Mouse (Mus musculus): ENCODE results near the gene Inka2.
A peak's percentile ranks its signal among the peaks of the same experiment; 100 is the strongest.

Inka2 gene

DNA sequence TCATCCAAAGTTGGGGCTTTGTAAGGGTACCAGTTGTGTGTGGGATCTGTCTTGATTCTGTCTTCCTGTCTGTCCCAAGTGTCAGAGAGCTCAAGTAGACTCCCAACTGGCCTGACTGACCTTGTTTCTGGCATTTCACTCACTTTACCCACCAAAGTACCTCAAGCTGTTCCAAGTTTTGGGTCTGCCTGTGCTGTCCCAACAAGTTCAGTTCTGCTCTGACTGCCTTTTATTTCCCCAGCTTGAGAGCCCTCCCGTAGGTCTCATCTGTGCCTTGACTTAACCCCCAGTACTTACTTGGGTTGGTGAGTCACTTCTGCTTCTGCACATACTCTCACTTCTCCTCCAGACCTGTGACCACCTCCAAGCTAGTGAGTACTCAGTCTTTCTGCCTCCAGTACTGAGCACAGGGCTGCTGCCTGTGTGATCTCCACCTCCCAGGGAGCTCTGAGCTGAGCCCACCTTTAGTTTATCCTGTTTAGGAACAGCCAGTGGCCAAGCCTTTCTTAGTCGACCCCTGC lies 17.3 kb downstream of the Inka2 start:
- no peak for DNase-seq (ENCODE audit: low read depth, low spot score)

DNA sequence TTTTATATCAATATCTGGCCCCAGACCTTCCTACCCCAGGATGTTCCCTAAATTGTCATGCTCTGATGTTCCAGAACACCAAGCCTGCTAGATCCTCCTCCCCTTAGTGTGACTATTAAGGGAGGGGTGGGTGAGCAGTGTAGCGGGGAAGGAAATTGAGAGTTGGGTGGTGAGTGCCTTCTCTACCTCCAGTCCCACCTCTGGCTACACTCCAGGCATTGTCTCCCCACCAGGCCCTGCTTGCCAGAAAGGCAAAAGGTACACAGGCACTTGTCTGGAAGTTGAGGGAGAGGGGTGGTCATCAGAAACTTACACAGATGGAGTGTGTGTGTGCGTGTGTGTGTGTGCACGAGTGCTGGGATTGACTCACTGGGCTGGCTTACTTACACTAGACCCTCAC lies 18.1 kb downstream of the Inka2 start:
- DNase-seq (ENCODE audit: low read depth, low spot score): no peak

DNA sequence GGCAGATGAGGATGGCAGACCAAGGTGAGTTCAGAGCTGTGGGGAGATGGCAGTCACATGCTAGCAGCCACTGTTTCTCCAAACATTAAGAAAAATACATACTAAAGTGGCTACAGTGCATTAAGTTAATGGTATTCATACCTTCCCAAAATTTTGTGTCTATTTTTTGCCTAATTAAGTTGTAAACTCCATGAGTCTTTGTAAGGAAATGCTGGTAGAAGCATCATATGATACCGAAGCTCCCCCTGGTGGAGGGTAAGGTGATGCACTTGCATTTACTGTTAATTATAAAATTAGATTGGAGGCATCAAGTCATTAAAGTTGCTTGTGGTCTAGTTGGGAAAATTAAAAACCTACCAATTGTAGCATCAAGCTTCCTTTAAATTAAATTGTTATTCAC lies 21.6 kb downstream of the Inka2 start:
- peak; percentile 51 for DNase-seq (ENCODE audit: low read depth, low spot score)

DNA sequence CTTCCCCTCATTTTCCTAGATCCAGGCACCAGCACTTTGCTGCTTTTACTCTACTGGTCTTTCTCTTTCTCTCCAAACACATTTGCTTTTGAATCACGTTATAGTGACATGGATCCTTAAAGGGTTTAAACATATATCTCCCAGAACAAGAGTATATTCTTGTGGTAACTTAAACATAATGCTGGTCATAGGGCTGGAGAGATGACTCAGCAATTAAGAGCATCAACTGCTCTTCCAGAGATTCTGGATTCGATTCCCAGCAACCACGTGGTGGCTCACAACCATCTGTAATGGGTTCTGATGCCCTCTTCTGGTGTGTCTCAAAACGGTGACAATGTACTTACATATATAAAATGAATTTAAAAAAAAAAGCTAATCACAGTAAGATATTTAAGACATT lies 28.0 kb downstream of the Inka2 start:
- DNase-seq (ENCODE audit: low read depth, low spot score): no peak

DNA sequence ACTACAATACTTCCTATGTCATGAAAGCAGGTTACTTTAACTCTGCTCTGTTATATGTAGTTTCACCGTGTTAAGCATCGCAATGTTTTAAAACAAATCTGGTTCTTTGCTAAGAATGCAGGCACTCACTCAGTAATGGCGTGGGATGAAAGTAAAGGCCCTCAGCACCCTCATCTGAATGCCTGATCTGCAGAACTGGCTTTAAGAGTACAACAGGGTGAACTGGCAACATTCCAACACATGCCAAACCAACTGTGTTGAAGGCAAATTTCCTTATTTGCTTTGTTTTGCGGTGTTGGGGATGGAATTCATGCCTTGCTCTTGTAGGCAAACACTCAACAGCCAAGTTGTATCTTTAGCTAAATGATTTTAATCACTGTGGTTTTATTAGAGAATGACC lies 29.1 kb downstream of the Inka2 start:
- DNase-seq (ENCODE audit: low read depth, low spot score): no peak

DNA sequence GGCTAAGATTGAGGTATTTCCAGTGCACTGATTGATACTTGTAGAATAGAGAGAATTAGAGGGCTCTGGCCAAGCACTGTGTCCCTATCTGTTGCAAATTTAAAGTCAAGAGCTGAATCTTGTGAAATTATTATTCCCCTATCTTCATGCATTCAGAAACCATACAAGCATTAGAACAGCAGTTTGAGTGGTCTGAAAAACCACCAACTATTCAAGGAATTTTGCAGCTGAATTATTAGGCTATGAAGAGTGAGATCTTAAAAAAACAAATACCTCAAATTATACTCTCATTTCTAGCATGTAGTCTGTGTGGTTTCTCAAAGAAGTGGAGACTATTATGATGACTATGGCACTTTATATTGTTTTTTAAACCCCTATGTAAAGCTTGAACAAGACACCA lies 30.9 kb downstream of the Inka2 start:
- DNase-seq (ENCODE audit: low read depth, low spot score): no peak

DNA sequence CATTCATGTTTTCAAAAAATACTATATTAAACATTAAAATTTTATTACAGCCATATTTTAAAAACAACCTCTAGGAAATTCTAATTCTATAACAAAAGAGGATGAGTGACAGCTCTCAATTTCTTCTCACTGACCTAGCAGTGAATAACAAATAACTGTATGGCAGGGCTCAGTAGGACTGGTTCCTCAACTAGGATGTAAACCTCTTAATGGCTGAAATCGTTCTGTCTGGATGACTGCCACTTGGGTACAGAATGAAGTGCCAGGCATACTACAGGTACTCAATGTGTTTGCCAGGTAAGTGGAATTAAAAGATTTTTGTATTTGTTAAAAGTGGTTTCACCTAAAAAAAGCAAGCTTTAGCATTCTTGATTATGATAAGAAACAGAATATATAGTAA lies 31.7 kb downstream of the Inka2 start:
- no peak for DNase-seq (ENCODE audit: low read depth, low spot score)

DNA sequence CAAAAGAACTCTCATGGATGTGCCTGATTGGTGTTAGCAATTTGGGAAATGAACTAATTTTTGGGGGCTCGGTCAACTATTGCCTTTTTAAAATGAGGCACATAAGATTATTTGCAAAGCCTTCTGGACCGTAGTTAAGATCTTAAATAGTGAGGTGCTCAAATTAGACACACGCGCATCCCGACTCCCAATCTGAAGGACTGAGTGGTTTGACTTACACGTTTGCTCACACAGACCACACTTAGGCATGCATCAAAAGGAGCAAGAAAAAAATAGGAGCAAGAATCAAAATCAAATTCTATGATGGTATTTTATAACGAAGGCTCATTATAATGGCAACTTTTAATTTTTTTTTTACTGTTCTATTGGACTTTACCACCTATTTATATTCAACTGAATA lies 32.7 kb downstream of the Inka2 start:
- DNase-seq (ENCODE audit: low read depth, low spot score): no peak

DNA sequence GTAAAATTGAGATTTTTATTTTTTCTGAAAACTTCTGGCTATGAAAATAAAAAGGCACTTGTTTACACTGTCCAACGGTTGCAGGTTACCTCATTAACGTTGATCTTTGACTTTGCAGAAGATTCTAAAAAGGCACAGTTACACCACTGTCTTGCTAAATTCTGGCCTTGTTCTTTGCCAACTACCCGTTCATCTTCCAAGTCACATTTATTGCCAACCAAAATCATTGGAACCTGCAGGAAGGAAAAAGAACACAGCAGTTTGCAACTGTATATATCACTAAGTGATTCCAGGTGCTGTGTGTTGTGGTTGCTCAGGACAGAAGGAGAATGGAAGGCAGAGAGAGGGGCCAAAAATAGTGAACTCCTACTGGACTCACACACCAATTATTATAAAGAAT lies 33.3 kb downstream of the Inka2 start:
- no peak for DNase-seq (ENCODE audit: low read depth, low spot score)

DNA sequence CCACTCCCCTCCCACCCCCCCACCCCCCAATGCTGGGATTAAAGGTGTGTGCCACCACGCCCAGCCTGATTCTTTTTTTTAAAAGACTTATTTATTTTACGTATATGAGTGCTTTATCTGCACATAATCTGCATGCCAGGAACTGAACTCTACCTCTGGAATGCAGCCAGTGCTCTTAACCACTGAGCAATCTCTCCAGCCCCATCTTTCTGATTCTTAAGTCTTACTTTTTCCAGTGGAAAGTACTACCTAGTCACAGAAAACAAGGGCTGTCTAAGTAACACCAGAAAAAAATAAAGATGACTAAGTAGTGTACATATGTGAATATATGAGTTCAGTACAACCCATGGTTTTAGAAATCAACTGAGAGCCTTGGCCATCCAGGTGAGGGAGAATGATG lies 42.1 kb downstream of the Inka2 start:
- no peak for DNase-seq (ENCODE audit: low read depth, low spot score)

DNA sequence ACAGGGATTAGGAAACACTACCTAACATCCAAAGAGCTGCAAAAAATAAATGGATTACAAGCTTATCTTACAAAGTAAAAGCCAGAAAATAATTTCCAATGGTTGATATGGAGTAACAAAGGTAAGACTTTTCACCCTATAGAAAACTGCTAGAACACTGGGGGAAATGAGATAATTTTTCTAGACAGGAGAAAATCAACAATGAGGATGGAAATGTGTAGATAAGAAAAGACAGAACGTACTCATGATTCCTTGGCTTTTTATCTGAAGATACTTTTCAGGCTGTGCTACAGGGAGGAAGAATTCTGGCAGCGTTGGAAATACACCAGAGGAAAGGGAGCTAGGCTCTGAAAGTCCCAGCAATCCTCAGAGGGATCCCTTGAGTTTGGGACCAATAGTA lies 46.4 kb downstream of the Inka2 start:
- no peak for DNase-seq (ENCODE audit: low read depth, low spot score)

DNA sequence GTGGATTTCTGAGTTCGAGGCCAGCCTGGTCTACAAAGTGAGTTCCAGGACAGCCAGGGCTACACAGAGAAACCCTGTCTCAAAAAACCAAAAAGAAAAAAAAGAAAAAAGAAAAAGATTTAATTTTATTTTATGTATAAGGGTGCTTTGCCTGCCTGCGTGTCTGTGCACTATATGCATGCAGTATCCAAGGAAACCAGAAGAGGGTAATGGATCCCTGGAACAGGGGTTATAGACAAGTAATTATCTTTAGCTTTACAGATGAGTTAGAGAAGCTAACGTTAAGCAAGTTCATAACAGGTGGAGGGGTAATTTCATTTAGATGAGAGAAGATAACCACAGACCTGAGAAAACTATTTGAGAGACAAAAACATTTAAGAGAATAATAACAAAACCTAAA lies 49.8 kb downstream of the Inka2 start:
- no peak for DNase-seq (ENCODE audit: low read depth, low spot score)

DNA sequence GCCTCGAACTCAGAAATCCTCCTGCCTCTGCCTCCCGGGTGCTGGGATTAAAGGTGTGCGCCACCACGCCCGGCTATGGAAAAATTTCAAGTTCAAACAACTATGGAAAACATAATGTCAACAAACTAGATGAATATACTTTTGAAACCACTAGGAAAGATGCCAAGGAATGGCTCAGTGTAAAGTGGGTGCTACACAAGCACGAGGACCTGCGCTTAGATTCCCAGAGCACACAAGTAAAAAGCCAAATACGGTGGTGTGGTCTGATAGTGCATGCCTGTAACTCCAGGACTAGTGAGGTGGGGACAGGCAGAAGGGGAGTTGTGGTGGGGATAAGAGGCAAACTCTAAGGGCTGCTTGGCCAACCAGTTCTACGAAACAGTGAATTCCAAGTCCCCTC lies 50.7 kb downstream of the Inka2 start:
- no peak for DNase-seq (ENCODE audit: low read depth, low spot score)

DNA sequence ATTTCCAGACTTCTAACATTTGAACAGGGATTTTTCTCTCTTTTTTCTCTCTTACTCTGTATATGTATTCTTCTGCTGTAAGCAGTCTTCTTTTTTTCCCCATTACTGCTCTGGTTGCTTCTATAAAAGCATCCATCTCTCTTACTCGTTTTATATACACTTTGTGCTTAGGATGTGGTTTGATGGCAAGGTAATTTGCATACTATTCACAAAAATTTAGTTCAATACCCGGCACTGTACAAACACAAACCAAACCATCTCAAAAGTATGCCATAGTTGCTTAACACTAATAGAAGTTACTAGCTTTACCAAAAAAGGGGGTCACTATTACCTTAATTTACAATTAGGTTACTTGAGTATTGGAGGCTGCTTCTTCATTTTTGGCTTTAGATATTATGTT lies 52.1 kb downstream of the Inka2 start:
- DNase-seq (ENCODE audit: low read depth, low spot score): no peak

DNA sequence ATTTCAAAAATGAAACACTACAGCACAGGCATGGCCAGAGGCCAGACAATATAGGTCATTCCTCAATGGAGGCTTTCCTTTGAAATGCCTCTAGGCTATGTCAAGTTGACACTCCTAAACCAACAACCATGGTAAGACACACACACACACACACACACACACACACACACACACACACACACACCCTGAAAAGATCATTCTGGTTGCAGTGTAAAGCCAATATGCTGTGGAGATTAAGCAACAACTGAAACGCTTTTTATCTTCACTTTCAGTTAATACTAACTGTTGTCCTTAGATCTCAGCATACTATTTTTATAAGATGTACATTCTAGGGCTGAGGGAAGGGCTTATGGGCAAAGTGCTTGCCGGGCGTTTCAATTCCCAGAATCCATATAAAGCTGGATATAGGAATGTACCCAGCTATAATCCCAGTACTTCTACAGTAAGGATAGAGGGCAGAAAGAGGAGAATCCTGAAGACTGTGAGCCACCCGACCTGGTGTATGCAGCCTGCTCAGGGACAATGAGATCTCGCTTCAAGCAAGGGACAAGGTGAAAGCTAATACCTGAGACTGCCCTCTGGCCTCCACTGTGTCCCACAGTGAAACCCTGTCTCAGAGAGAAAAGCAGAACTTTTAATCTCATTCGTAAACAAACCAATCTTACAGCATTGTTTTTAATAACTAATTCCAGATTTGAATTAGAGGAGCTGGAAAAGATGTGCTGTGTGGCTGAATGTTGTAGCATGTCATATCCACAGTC lies 53.1 kb downstream of the Inka2 start:
- no peak for DNase-seq (ENCODE audit: low read depth, low spot score)

DNA sequence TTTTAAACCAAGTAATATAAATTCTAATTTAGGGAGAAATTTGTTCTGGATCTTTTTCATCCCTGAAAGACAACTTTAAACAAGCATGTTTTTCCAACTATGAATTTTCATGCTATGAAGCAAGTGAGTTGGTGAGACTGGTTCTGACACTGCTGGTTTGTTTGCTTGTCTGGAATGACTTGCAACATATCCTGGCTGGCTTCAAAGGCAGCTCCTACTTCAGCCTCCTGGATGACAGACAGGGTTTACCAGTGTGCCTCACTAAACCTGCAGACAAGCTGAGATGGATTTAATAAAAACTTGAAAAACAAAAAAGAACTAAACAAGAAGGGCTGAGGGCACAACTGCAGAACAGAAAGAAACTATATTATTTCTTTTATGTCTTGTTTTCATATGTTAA lies 53.7 kb downstream of the Inka2 start:
- no peak for DNase-seq (ENCODE audit: low read depth, low spot score)

DNA sequence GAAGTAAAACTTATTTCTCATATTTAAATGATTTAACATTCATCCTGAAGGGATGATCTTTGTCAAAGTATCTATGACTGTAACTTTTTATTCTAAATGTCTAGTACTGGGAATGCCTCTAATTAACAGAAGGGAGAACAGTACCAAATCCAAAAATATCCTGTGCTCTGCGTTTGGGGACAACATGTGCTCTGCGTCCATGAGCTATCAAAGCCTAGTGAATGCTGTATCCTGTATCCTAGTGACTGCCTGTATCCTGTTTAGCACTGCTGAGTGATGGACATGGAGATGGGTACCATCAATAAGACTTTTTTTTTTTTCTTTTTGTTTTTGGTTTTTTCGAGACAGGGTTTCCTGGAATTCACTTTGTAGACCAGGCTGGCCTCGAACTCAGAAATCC lies 54.3 kb downstream of the Inka2 start:
- DNase-seq (ENCODE audit: low read depth, low spot score): no peak

DNA sequence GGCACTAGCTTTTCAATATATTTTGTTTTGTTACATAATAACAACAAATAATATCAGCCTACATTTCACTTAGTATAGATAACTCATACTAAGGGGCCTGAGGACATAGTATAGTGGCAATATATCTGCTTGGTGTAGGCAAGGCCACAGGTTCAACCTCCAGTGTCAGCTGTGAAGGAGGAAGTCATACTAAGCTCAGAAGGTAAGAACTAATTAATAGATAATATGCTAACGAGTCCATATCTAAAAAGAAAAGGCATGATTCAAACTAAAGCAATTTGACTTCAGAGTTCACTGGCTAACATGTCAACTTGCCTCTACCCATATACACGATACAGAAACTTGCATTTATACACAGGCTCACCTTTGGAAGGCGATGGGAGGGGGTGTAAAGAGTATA lies 55.7 kb downstream of the Inka2 start:
- no peak for DNase-seq (ENCODE audit: low read depth, low spot score)

DNA sequence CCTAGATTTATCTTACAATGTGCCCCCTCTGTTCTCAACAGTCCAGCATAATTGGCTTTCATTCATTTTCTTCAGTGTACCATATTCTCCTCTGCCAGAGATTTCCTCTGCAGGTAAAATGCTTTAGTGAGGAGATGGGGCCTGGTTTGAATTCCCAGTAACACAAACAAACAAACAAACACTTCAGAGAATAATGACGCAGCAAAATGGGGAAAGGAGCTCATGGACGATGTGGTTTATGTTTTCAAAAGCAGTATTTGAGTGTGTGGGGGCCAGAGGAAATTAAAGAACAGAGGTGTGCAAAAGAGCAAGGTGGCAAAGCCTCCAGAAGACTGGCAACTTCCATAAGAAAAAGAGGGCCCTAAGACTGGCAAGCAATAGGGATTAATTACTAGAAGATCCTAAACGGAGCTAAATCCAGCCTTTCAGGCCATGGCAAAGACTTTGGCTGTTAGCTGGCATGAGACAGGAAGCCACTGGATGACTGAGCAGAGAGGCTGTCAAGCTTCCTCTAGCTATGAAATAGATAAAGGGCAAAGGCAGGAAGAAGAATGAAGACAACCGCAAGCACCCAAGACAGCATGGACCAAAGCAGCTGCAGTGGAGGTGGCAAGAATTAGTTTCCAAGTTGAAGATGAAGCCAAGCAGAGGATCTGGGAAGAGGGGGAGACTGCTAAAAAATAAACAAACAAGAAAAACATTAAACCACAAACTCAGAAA lies 58.9 kb downstream of the Inka2 start:
- no peak for DNase-seq (ENCODE audit: low read depth, low spot score)

DNA sequence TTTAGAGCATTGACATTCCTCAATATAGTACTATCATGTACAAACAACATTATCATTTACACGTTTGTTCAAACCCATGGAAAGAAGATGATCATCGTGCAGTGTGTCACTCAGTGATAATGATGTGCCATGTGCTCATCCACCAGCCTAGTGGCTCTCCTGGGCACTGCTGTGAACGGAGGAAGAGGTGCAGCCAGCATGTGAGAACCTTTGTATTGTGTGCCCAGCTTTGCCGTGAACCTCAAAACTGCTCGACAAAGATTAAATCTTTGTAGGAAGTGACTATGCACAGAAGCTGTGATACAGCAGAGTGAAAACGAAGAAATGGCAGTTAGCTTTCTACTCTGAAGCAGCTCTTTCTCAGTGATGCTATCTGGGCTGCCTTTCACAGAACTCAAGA lies 64.1 kb downstream of the Inka2 start:
- DNase-seq (ENCODE audit: low read depth, low spot score): no peak

DNA sequence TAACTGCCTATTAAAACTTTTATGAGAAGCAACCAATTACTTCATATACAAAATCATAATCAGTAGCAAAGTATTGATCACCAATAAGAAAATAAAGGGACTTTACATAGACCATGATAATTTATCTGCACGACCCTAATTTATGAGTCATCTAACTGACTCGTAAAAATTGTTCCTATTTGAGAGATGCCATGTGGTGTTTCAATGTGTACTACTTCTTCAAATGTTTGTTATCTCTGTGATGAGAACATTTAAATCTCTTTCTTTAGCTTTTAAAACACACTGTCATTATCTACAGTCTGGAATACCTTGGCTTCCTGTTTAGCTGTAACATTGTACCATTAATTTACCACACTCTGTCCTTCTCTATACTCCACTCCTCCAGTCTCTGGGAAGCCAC lies 65.0 kb downstream of the Inka2 start:
- DNase-seq (ENCODE audit: low read depth, low spot score): no peak

Measured in retina, adult 2 months (tissue).